Mouse (Mus musculus) forebrain, embryonic 14.5 days (tissue): ENCODE data around the gene Ahsg. TPM values are rescaled to one million over a fixed set of nuclear protein-coding genes. Genes with fewer than 3 reads are reported as not detected.
"Not testable (repeated sequence)": the region's sequence is repeated elsewhere in the genome, so short reads cannot be mapped to it uniquely, and the experiment has no call there.

ENCODE experiments used
- ATAC-seq: fragments of 200-750 bp; cut with Nextera tagmentation; 2 replicates; pipeline ENCODE4 v1.8.0; 2017; ENCODE audit warnings: mild to moderate bottlenecking, moderate library complexity
- DNase-seq: peaks from one replicate; pipeline ENCODE4 v3.0.0-alpha.2; 2015; ENCODE audit warnings: low spot score
- H3K27ac ChIP-seq: fragments of 300-500 bp; sonication (generic); 2 replicates; pipeline ENCODE4 v1.5.1; 2014; ENCODE audit warnings: low read depth, mild to moderate bottlenecking, control low read depth, low read length, moderate library complexity
- H3K27me3 ChIP-seq: fragments of 300-500 bp; sonication (generic); replicated peaks from 2 replicates; pipeline ENCODE4 v1.6.1; 2014; ENCODE audit warnings: low read length, control low read depth, mixed read lengths; ENCODE audit not compliant: control insufficient read depth, insufficient read depth
- H3K36me3 ChIP-seq: fragments of 300-500 bp; sonication (generic); 2 replicates; pipeline ENCODE4 v1.6.1; 2014; ENCODE audit warnings: low read length, control low read depth; ENCODE audit not compliant: control insufficient read depth, insufficient read depth
- H3K4me1 ChIP-seq: fragments of 300-500 bp; sonication (generic); 2 replicates; pipeline ENCODE4 v1.6.1; 2014; ENCODE audit warnings: antibody characterized with exemption, low read length, control low read depth; ENCODE audit not compliant: control insufficient read depth, insufficient read depth
- H3K4me2 ChIP-seq: fragments of 300-500 bp; sonication (generic); 2 replicates; pipeline ENCODE4 v1.6.1; 2014; ENCODE audit warnings: mild to moderate bottlenecking, control low read depth, low read length
- H3K4me3 ChIP-seq: fragments of 300-500 bp; sonication (generic); 2 replicates; pipeline ENCODE4 v1.5.1; 2014; ENCODE audit warnings: low read depth, low read length, control low read depth
- H3K9ac ChIP-seq: fragments of 300-500 bp; sonication (generic); 2 replicates; pipeline ENCODE4 v1.6.1; 2014; ENCODE audit warnings: mild to moderate bottlenecking, low read length, control low read depth, moderate library complexity
- H3K9me3 ChIP-seq: fragments of 300-500 bp; sonication (generic); replicated peaks from 2 replicates; pipeline ENCODE4 v1.6.1; 2016; ENCODE audit warnings: low read length, control low read depth, mixed read lengths; ENCODE audit not compliant: control insufficient read depth
- WGBS: fragments of 180-500 bp; shearing (Covaris S2); extraction: QIAGEN DNeasy Blood & Tissue Kit; methylation state at CpG from one replicate; pipeline ENCODE4 v1.1.7; 2014; 5-methylcytosine and 5-hydroxymethylcytosine counted together
- polyA plus RNA-seq: library from polyadenylated mRNA; unstranded; fragments of >200 nt; fragmentation: Nextera tagmentation; extraction: Ambion mirVana; gene quantifications from 2 replicates; pipeline ENCODE4 v1.2.1, GENCODE M21; 2014

The Ahsg gene
- polyA plus RNA-seq, 1 experiment from 2014 or later: not detected

GRCm38 (mm10) chr16:22939120-22939695, 48.1 kb downstream of the Ahsg start:
- H3K9me3 ChIP-seq: peaks cover 3% of the 10 kb centered on the region; the same call in 1 of the 2 replicates
- no peaks in the 10 kb centered on the region for H3K27me3 ChIP-seq
- no peak overlapping the region for H3K27ac ChIP-seq
- DNase-seq (no peak), ATAC-seq (no peak)
- WGBS: 87% methylated on average over 8 of the region's 8 CpGs
- H3K9ac ChIP-seq: no peak overlapping the region
- no peak overlapping the region for H3K4me3 ChIP-seq
- H3K4me2 ChIP-seq: no peak overlapping the region
- H3K36me3 ChIP-seq: no peaks in the 10 kb centered on the region
- no peaks in the 10 kb centered on the region for H3K4me1 ChIP-seq

GRCm38 (mm10) chr16:22941825-22942476, 50.9 kb downstream of the Ahsg start:
- H3K4me2 ChIP-seq, H3K36me3 ChIP-seq, H3K4me3 ChIP-seq, ATAC-seq, H3K9me3 ChIP-seq, H3K27me3 ChIP-seq, H3K27ac ChIP-seq, DNase-seq, H3K4me1 ChIP-seq, H3K9ac ChIP-seq: not testable (repeated sequence)

GRCm38 (mm10) chr16:22947371-22947770, 56.3 kb downstream of the Ahsg start:
- Histone ChIP-seq H3K27ac (no peak overlapping the region), H3K27me3 (no peaks in the 10 kb centered on the region), H3K9me3 (no peaks in the 10 kb centered on the region), H3K4me2 (no peak overlapping the region), H3K36me3 (no peaks in the 10 kb centered on the region), H3K4me3 (no peak overlapping the region), H3K4me1 (no peaks in the 10 kb centered on the region), H3K9ac (no peak overlapping the region)
- no peak for DNase-seq
- 76% methylated on average over 2 of the region's 2 CpGs for WGBS
- no peak for ATAC-seq

Other genes starting within 250 kb of the Ahsg start
- gene Dgkg, start 234.1 kb upstream of the Ahsg start, polyA plus RNA-seq: 2.1 and 3.0 TPM in 2 replicates
- gene Crygs, start 79.7 kb upstream of the Ahsg start, polyA plus RNA-seq: not detected in 2 replicates
- 29.7 and 30.7 TPM in 2 replicates for gene Tbccd1, start 33.6 kb upstream of the Ahsg start, polyA plus RNA-seq
- gene Dnajb11, start 33.4 kb upstream of the Ahsg start, polyA plus RNA-seq: 72.7 and 81.1 TPM in 2 replicates
- gene Fetub, start 27.1 kb downstream of the Ahsg start, polyA plus RNA-seq: not detected in 2 replicates
- gene Hrg, start 59.8 kb downstream of the Ahsg start, polyA plus RNA-seq: not detected in 2 replicates
- gene Kng2, start 138.2 kb downstream of the Ahsg start, polyA plus RNA-seq: 0.13 TPM in 1 of 2 replicates, not detected in the other
- not detected in 2 replicates for gene Kng1, start 166.6 kb downstream of the Ahsg start, polyA plus RNA-seq
- gene Eif4a2, start 216.2 kb downstream of the Ahsg start, polyA plus RNA-seq: 340 and 434 TPM in 2 replicates
- gene Rfc4, start 236.5 kb downstream of the Ahsg start, polyA plus RNA-seq: 82.7 and 110 TPM in 2 replicates